Mouse (Mus musculus): ENCODE measurements at regions not wholly inside any gene's neighbourhood (a gene's known extent, or its start where the extent isn't known, plus 50 kb on each side); places are given as distances from the start of the nearest gene placed in this dataset.
A peak's percentile ranks its signal among the peaks of the same experiment; 100 is the strongest.

DNA sequence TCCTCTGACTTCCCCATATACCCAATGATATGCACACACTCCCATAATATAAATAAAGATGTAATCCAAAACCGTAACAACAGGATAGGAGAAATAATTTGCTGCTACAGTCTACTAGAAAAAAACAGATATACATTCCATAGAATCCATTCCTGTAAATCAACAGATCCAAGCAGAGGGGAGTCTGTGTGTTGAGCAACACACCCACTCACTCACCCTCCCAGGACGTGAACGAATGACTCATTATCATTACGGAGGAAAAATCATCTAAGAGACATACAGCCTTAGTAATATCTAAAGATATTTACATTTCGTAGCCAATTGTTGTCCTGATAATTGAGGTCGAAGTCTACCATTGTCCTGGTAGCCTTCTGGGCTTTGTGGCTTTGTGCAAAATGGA is 165.2 kb downstream of the Uaca start:
- WGBS = 79% methylated on average over 6 of the region's 6 CpGs
- Histone ChIP-seq H3K9ac (ENCODE audit: low read depth, low read length) (no peak overlapping the region), H3K4me1 (ENCODE audit: control insufficient read depth, insufficient read depth, low read length) (peaks cover 5% of the 10 kb centered on the region; the same call in 1 of the 2 replicates), H3K27me3 (replicated peaks; ENCODE audit: control insufficient read depth, insufficient read depth, low read length) (no peaks in the 10 kb centered on the region; the same call in 1 of the 2 replicates), H3K27ac (replicated peaks; ENCODE audit: low read depth, low read length) (no peak overlapping the region), H3K4me2 (ENCODE audit: low read depth, low read length) (no peak overlapping the region), H3K4me3 (ENCODE audit: low read depth, low read length) (no peak overlapping the region), H3K9me3 (ENCODE audit: control insufficient read depth, low read length) (0 out of 2 replicates have a peak, but pooled peaks cover 4% of the 10 kb centered on the region), H3K36me3 (ENCODE audit: control insufficient read depth, insufficient read depth, low read length) (no peaks in the 10 kb centered on the region)
- ATAC-seq (ENCODE audit: low read depth) = no peak
- DNase-seq (ENCODE audit: low spot score) = no peak

DNA sequence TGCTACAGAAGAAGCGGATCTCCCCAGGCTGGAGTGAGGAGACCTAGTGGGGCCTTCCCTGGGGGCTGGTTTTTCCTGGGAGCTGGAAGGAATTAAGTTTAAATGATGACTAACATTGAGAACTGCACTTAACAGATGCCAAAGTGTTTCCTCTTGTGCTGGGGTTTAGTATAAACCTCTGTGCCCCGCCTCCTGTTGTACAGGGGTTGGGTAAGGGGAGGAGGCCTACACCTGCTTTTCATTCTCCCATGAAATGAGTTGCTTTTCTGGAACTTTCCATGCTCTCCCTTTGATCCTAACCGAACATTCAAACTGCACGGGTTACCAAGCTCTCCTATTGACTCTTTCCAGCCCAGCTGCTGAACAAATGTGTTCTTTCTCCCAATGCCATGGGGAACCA is 167.7 kb downstream of the Uaca start:
- Histone ChIP-seq H3K27ac (replicated peaks; ENCODE audit: low read depth, low read length) (no peak overlapping the region), H3K4me2 (ENCODE audit: low read depth, low read length) (no peak overlapping the region), H3K9me3 (ENCODE audit: control insufficient read depth, low read length) (0 out of 2 replicates have a peak, but pooled peaks cover 4% of the 10 kb centered on the region), H3K4me3 (ENCODE audit: low read depth, low read length) (no peak overlapping the region), H3K27me3 (replicated peaks; ENCODE audit: control insufficient read depth, insufficient read depth, low read length) (no peaks in the 10 kb centered on the region), H3K36me3 (ENCODE audit: control insufficient read depth, insufficient read depth, low read length) (no peaks in the 10 kb centered on the region), H3K4me1 (ENCODE audit: control insufficient read depth, insufficient read depth, low read length) (peaks cover 5% of the 10 kb centered on the region; the same call in 1 of the 2 replicates), H3K9ac (ENCODE audit: low read depth, low read length) (no peak overlapping the region)
- 30% methylated on average over 4 of the region's 4 CpGs for WGBS
- DNase-seq (ENCODE audit: low spot score) (peak; percentile 81), ATAC-seq (ENCODE audit: low read depth) (peak; percentile 70; the same call in 1 of the 2 replicates)

DNA sequence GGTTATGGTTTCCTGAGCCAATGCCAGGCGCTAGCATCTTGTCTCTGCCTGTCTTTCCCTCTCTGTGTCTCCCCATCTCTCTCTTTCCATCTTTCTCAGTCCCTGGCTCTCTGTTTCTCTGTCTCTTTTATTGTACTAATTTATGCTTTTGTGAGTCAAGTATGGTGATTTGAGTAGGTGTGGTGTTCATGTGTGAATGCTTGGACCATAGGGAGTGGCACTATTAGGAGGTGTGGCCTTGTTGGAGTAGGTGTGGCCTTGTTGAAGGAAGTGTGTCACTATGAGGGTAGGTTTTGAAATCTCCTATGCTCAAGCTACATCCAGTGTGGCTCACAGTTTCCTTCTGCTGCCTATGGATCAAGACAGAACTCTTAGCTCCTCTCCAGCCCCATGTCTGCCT is 171.3 kb downstream of the Uaca start:
- ATAC-seq (ENCODE audit: low read depth) (no peak), DNase-seq (ENCODE audit: low spot score) (no peak)
- no peak overlapping the region for H3K27ac ChIP-seq (replicated peaks; ENCODE audit: low read depth, low read length)
- 91% methylated on average over 1 of the region's 1 CpGs for WGBS
- H3K36me3 ChIP-seq (ENCODE audit: control insufficient read depth, insufficient read depth, low read length) = no peaks in the 10 kb centered on the region
- no peaks in the 10 kb centered on the region for H3K27me3 ChIP-seq (replicated peaks; ENCODE audit: control insufficient read depth, insufficient read depth, low read length)
- no peak overlapping the region for H3K4me2 ChIP-seq (ENCODE audit: low read depth, low read length)
- H3K9me3 ChIP-seq (ENCODE audit: control insufficient read depth, low read length) = no peaks in the 10 kb centered on the region
- peaks cover 5% of the 10 kb centered on the region; the same call in 1 of the 2 replicates for H3K4me1 ChIP-seq (ENCODE audit: control insufficient read depth, insufficient read depth, low read length)
- no peak overlapping the region for H3K4me3 ChIP-seq (ENCODE audit: low read depth, low read length)
- no peak overlapping the region for H3K9ac ChIP-seq (ENCODE audit: low read depth, low read length)

DNA sequence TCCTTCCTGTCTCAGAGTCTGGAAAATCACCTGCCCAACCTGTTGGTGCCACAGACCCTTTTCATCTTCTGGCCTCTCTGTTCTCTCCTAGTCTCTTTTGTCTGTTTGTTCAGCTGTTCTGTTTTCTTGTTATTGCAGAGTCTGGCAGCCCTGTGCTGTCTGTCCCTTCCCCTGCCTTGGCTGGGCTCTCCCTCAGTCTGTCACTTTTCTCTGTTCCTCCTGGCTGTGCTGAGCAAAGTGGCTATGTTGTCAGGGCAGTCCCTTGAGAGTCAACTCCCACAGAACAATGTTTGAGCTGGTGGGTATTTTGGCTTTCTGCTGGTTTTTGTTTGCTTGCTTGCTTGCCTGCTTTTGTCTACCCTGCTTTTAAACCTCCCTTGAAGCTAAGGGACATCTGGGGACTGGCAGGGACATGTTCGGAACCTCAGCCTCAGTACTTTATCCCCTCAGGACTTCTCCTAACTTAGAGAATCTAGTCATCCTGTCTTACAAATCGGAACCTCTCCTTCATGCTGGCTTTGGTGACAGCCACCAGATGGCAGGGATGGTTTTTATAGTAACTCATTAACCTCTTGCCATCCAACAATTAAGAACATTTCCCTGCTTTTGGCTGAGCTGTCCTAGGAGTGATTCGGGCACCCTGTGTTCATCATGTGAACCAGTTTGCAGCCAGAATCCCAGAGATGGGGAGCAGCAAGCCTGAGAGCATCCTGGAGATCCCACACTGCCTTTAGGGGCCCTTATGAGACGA is 174.1 kb downstream of the Uaca start:
- H3K27me3 ChIP-seq (replicated peaks; ENCODE audit: control insufficient read depth, insufficient read depth, low read length) = no peaks in the 10 kb centered on the region
- H3K27ac ChIP-seq (replicated peaks; ENCODE audit: low read depth, low read length) = no peak overlapping the region
- 31% methylated on average over 4 of the region's 4 CpGs for WGBS
- no peak overlapping the region for H3K4me3 ChIP-seq (ENCODE audit: low read depth, low read length)
- DNase-seq (ENCODE audit: low spot score) (peak; percentile 20), ATAC-seq (ENCODE audit: low read depth) (no peak)
- H3K9ac ChIP-seq (ENCODE audit: low read depth, low read length) = no peak overlapping the region
- H3K9me3 ChIP-seq (ENCODE audit: control insufficient read depth, low read length) = no peaks in the 10 kb centered on the region
- H3K4me2 ChIP-seq (ENCODE audit: low read depth, low read length) = no peak overlapping the region
- no peaks in the 10 kb centered on the region for H3K36me3 ChIP-seq (ENCODE audit: control insufficient read depth, insufficient read depth, low read length)
- H3K4me1 ChIP-seq (ENCODE audit: control insufficient read depth, insufficient read depth, low read length) = no peaks in the 10 kb centered on the region

GRCm38 (mm10) chr9:60972201-60972910 is 178.0 kb downstream of the Uaca start:
- Histone ChIP-seq H3K4me3 (ENCODE audit: low read depth, low read length) (no peak overlapping the region), H3K36me3 (ENCODE audit: control insufficient read depth, insufficient read depth, low read length) (no peaks in the 10 kb centered on the region)
- ATAC-seq (ENCODE audit: low read depth) = no peak

DNA sequence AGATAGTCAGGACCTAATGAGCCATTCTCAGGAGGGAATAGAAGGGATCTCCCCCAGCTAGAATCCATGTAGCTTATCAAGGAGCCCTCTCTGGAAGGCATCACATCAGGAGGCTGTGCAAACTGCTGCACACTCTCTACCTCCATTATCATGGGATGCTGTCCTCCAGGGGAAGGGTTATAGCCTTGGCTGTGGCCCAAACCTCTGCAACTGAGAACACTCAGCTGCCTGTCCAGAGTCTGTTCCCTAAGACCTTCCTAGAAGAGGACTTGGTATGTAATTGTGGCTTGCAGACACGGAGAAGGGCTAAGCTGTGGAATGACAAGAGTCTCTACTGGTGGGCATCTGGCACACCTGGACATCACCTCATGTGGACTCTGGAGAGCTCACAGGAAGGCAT is 180.2 kb downstream of the Uaca start:
- DNase-seq (ENCODE audit: low spot score) = no peak
- H3K9me3 ChIP-seq (ENCODE audit: control insufficient read depth, low read length) = no peaks in the 10 kb centered on the region
- H3K4me2 ChIP-seq (ENCODE audit: low read depth, low read length) = no peak overlapping the region
- no peaks in the 10 kb centered on the region for H3K36me3 ChIP-seq (ENCODE audit: control insufficient read depth, insufficient read depth, low read length)
- 81% methylated on average over 1 of the region's 1 CpGs for WGBS
- ATAC-seq (ENCODE audit: low read depth) = no peak
- no peaks in the 10 kb centered on the region for H3K27me3 ChIP-seq (replicated peaks; ENCODE audit: control insufficient read depth, insufficient read depth, low read length)
- no peak overlapping the region for H3K9ac ChIP-seq (ENCODE audit: low read depth, low read length)
- no peaks in the 10 kb centered on the region for H3K4me1 ChIP-seq (ENCODE audit: control insufficient read depth, insufficient read depth, low read length)
- H3K4me3 ChIP-seq (ENCODE audit: low read depth, low read length) = no peak overlapping the region
- H3K27ac ChIP-seq (replicated peaks; ENCODE audit: low read depth, low read length) = no peak overlapping the region

More at GRCm38 (mm10) chr9:60972201-60972910, 178.0 kb downstream of the Uaca start:
- Histone ChIP-seq H3K27ac (replicated peaks; ENCODE audit: low read depth, low read length) (no peak overlapping the region), H3K4me1 (ENCODE audit: control insufficient read depth, insufficient read depth, low read length) (no peaks in the 10 kb centered on the region), H3K27me3 (replicated peaks; ENCODE audit: control insufficient read depth, insufficient read depth, low read length) (no peaks in the 10 kb centered on the region), H3K9ac (ENCODE audit: low read depth, low read length) (no peak overlapping the region), H3K9me3 (ENCODE audit: control insufficient read depth, low read length) (no peaks in the 10 kb centered on the region), H3K4me2 (ENCODE audit: low read depth, low read length) (no peak overlapping the region)
- DNase-seq (ENCODE audit: low spot score) = no peak
- 71% methylated on average over 9 of the region's 9 CpGs for WGBS

GRCm38 (mm10) chr9:60982383-60983085 is 188.2 kb downstream of the Uaca start:
- H3K4me1 ChIP-seq (ENCODE audit: control insufficient read depth, insufficient read depth, low read length) = no peaks in the 10 kb centered on the region
- WGBS = 58% methylated on average over 13 of the region's 13 CpGs
- H3K36me3 ChIP-seq (ENCODE audit: control insufficient read depth, insufficient read depth, low read length) = no peaks in the 10 kb centered on the region
- no peak for ATAC-seq (ENCODE audit: low read depth)
- no peak overlapping the region for H3K4me3 ChIP-seq (ENCODE audit: low read depth, low read length)
- no peak overlapping the region for H3K9ac ChIP-seq (ENCODE audit: low read depth, low read length)
- H3K4me2 ChIP-seq (ENCODE audit: low read depth, low read length) = no peak overlapping the region
- no peak overlapping the region for H3K27ac ChIP-seq (replicated peaks; ENCODE audit: low read depth, low read length)
- H3K9me3 ChIP-seq (ENCODE audit: control insufficient read depth, low read length) = no peaks in the 10 kb centered on the region
- peak; percentile 43 for DNase-seq (ENCODE audit: low spot score)
- no peaks in the 10 kb centered on the region for H3K27me3 ChIP-seq (replicated peaks; ENCODE audit: control insufficient read depth, insufficient read depth, low read length)

DNA sequence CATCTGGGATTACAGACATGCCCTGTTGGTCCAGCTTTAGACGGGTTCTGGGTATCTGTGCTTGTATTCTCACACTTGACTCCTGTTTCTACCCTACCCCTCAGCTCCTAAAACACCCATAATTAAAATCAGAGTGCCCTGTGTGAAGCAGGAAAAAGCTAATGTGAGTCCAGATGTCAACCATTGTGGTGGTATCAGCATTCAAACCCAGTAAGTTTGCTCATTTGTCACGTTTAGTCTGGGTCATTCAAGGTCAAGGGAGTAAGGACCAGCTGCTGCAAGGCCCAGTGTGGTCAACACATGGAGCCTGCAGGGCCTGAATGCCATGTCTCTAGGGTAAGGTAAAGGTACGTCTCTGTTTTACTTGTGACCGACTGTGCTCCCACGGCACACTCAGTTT is 188.9 kb downstream of the Uaca start:
- no peaks in the 10 kb centered on the region for H3K9me3 ChIP-seq (ENCODE audit: control insufficient read depth, low read length)
- H3K4me3 ChIP-seq (ENCODE audit: low read depth, low read length) = no peak overlapping the region
- H3K27ac ChIP-seq (replicated peaks; ENCODE audit: low read depth, low read length) = no peak overlapping the region
- no peak overlapping the region for H3K9ac ChIP-seq (ENCODE audit: low read depth, low read length)
- no peaks in the 10 kb centered on the region for H3K27me3 ChIP-seq (replicated peaks; ENCODE audit: control insufficient read depth, insufficient read depth, low read length)
- 43% methylated on average over 5 of the region's 5 CpGs for WGBS
- H3K36me3 ChIP-seq (ENCODE audit: control insufficient read depth, insufficient read depth, low read length) = no peaks in the 10 kb centered on the region
- no peak for ATAC-seq (ENCODE audit: low read depth)
- H3K4me1 ChIP-seq (ENCODE audit: control insufficient read depth, insufficient read depth, low read length) = no peaks in the 10 kb centered on the region
- DNase-seq (ENCODE audit: low spot score) = no peak
- no peak overlapping the region for H3K4me2 ChIP-seq (ENCODE audit: low read depth, low read length)

All from embryonic facial prominence, embryonic 14.5 days (tissue).